Mouse (Mus musculus) ES-E14 (cell line): Measurements from ENCODE around the gene Rnh1.

Source experiments
- CHD2 ChIP-seq: IDR thresholded peaks from 2 replicates; pipeline ENCODE4 v1.6.1; 2014; ENCODE audit warnings: mild to moderate bottlenecking, low read depth, low read length, inconsistent platforms
- HCFC1 ChIP-seq: IDR thresholded peaks from 2 replicates; pipeline ENCODE4 v1.6.1; 2012; ENCODE audit warnings: low read length, inconsistent platforms, borderline replicate concordance; ENCODE audit not compliant: insufficient read depth
- ZC3H11A ChIP-seq: IDR thresholded peaks from 2 replicates; pipeline ENCODE4 v1.6.1; 2012; ENCODE audit warnings: low read depth, mild to moderate bottlenecking, inconsistent platforms, low read length, borderline replicate concordance
- ZNF384 ChIP-seq: IDR thresholded peaks from 2 replicates; pipeline ENCODE4 v1.6.1; 2012; ENCODE audit warnings: low read depth, low read length, inconsistent platforms

- 0 out of 2 replicates have a peak, but pooled peaks have one; percentile 12 for TF ChIP-seq CHD2
- TF ChIP-seq ZC3H11A: no peak
- TF ChIP-seq ZNF384: no peak
- no peak for TF ChIP-seq HCFC1
These were observed 48.8 kb upstream of the Rnh1 start for GRCm38 (mm10) chr7:141221249-141222125.
